Mouse (Mus musculus) hindbrain, embryonic 15.5 days (tissue): Measurements from ENCODE around the gene Zfp692. TPM values are rescaled to one million over a fixed set of nuclear protein-coding genes. Genes with fewer than 3 reads are reported as not detected.

Source experiments
- ATAC-seq: fragments of 200-750 bp; cut with Nextera tagmentation; 2 replicates; pipeline ENCODE4 v1.8.0; 2017; ENCODE audit warnings: low read depth, moderate number of reproducible peaks, moderate TSS enrichment; ENCODE audit not compliant: low FRiP score
- H3K27ac ChIP-seq: fragments of 300-500 bp; sonication (generic); replicated peaks from 2 replicates; pipeline ENCODE4 v1.5.1; 2015; ENCODE audit warnings: mild to moderate bottlenecking, inconsistent platforms
- H3K27me3 ChIP-seq: fragments of 300-500 bp; sonication (generic); 2 replicates; pipeline ENCODE4 v1.6.1; 2015; ENCODE audit warnings: control low read depth, inconsistent platforms
- H3K36me3 ChIP-seq: fragments of 300-500 bp; sonication (generic); 2 replicates; pipeline ENCODE4 v1.6.1; 2015; ENCODE audit warnings: control low read depth, inconsistent platforms
- H3K4me1 ChIP-seq: fragments of 300-500 bp; sonication (generic); replicated peaks from 2 replicates; pipeline ENCODE4 v1.6.1; 2015; ENCODE audit warnings: control low read depth, inconsistent platforms
- H3K4me2 ChIP-seq: fragments of 300-500 bp; sonication (generic); 2 replicates; pipeline ENCODE4 v1.6.1; 2015; ENCODE audit warnings: moderate library complexity, mild to moderate bottlenecking, inconsistent platforms
- H3K4me3 ChIP-seq: fragments of 300-500 bp; sonication (generic); 2 replicates; pipeline ENCODE4 v1.5.1; 2015; ENCODE audit warnings: mild to moderate bottlenecking, inconsistent platforms
- H3K9ac ChIP-seq: fragments of 300-500 bp; sonication (generic); 2 replicates; pipeline ENCODE4 v1.6.1; 2015; ENCODE audit warnings: inconsistent platforms
- H3K9me3 ChIP-seq: fragments of 300-500 bp; sonication (generic); 2 replicates; pipeline ENCODE4 v1.6.1; 2016; ENCODE audit warnings: control low read depth, inconsistent platforms
- WGBS: fragments of 180-500 bp; shearing (Covaris S2); methylation state at CpG from one replicate; pipeline ENCODE4 v1.1.7; 2015; 5-methylcytosine and 5-hydroxymethylcytosine counted together
- polyA plus RNA-seq: library from polyadenylated mRNA; unstranded; fragments of >200 nt; fragmentation: Nextera tagmentation; extraction: Ambion mirVana; gene quantifications from 2 replicates; pipeline ENCODE4 v1.2.1, GENCODE M21; 2015

Gene Zfp692
- polyA plus RNA-seq, result 30.2 and 30.8 TPM in 2 replicates

- H3K27me3 ChIP-seq, result no peaks in the 10 kb centered on the region
- H3K9ac ChIP-seq, result peak within 1 kb of the TSS; percentile 70
- H3K4me2 ChIP-seq, result peak within 1 kb of the TSS; percentile 99
- H3K4me3 ChIP-seq, result peak within 1 kb of the TSS; percentile 54
- H3K4me1 ChIP-seq, result peaks cover 26% of the 10 kb centered on the region
- peak within 1 kb of the TSS; percentile 80 for H3K27ac ChIP-seq
- peak; percentile 89 for ATAC-seq
- 0 out of 2 replicates have a peak, but pooled peaks cover 3% of the 10 kb centered on the region for H3K36me3 ChIP-seq
- WGBS, result under 1% methylated on average over 34 of the region's 34 CpGs
- H3K9me3 ChIP-seq, result no peaks in the 10 kb centered on the region
Measured at GRCm38 (mm10) chr11:58306860-58307308, at the start of gene Zfp692. TSS of gene Zfp692 (plus strand) at chr11:58307069.

DNA sequence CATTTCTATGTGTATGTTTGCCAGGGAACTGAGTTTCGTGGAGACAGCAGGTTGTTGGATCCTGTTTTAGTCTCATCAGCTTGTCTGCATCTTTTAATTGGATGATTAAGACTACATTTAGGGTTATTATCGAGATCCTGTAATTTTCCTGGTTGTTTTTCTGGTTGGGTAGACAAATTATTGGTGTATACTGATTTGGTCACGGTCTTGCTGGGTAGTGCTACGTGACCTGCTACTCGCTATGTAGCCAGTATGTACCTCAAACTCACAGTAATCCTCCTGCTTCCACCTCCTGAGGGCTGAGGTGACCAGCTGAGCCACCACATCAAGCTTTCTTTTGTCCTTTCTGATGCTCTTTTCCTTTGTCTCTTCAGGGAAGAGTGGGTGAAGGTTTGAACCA, 49.1 kb upstream of the Zfp692 start:
- H3K4me1 ChIP-seq, result no peaks in the 10 kb centered on the region
- no peaks in the 10 kb centered on the region for H3K36me3 ChIP-seq
- H3K9me3 ChIP-seq, result no peaks in the 10 kb centered on the region
- H3K27ac ChIP-seq, result no peak overlapping the region
- H3K4me2 ChIP-seq, result no peak overlapping the region
- no peaks in the 10 kb centered on the region for H3K27me3 ChIP-seq
- H3K9ac ChIP-seq, result no peak overlapping the region
- H3K4me3 ChIP-seq, result no peak overlapping the region
- ATAC-seq, result no peak
- 87% methylated on average over 5 of the region's 5 CpGs for WGBS

GRCm38 (mm10) chr11:58260156-58260555, 46.7 kb upstream of the Zfp692 start:
- H3K4me3 ChIP-seq, result no peak overlapping the region
- H3K27me3 ChIP-seq, result no peaks in the 10 kb centered on the region
- no peak overlapping the region for H3K4me2 ChIP-seq
- no peak overlapping the region for H3K27ac ChIP-seq
- no peaks in the 10 kb centered on the region for H3K36me3 ChIP-seq
- 92% methylated on average over 4 of the region's 4 CpGs for WGBS
- ATAC-seq, result no peak
- H3K4me1 ChIP-seq, result no peaks in the 10 kb centered on the region
- H3K9ac ChIP-seq, result no peak overlapping the region
- no peaks in the 10 kb centered on the region for H3K9me3 ChIP-seq

- Histone ChIP-seq H3K4me2 (no peak overlapping the region), H3K4me1 (no peaks in the 10 kb centered on the region), H3K27ac (no peak overlapping the region), H3K9ac (no peak overlapping the region), H3K9me3 (no peaks in the 10 kb centered on the region), H3K36me3 (no peaks in the 10 kb centered on the region), H3K4me3 (no peak overlapping the region), H3K27me3 (no peaks in the 10 kb centered on the region)
- ATAC-seq, result no peak
- 93% methylated on average over 4 of the region's 4 CpGs for WGBS
Measured at GRCm38 (mm10) chr11:58261826-58262225, 45.0 kb upstream of the Zfp692 start.

DNA sequence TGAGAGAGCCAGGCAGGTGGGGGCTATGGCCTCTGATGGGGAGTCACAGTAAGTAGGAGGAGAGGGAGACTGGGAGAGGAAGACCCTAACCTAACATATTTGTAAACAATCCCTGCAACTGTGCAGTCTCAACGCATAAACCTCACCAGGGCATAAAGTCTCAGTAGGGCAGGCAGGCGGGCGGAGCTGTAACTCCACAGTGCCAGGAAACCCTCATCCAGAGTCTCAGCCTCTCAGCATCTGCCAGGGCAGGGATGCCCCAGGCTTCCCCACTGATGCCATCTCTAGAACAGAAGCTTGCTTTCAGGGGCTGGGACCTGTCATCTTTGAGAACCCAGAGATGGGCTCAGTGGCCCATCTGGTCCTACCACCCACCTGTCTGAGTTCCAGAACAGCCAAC, 44.5 kb upstream of the Zfp692 start:
- no peak for ATAC-seq
- H3K36me3 ChIP-seq, result no peaks in the 10 kb centered on the region
- H3K27me3 ChIP-seq, result no peaks in the 10 kb centered on the region
- no peak overlapping the region for H3K9ac ChIP-seq
- no peaks in the 10 kb centered on the region for H3K9me3 ChIP-seq
- H3K27ac ChIP-seq, result no peak overlapping the region
- 89% methylated on average over 3 of the region's 3 CpGs for WGBS
- no peak overlapping the region for H3K4me2 ChIP-seq
- no peak overlapping the region for H3K4me3 ChIP-seq
- H3K4me1 ChIP-seq, result no peaks in the 10 kb centered on the region

DNA sequence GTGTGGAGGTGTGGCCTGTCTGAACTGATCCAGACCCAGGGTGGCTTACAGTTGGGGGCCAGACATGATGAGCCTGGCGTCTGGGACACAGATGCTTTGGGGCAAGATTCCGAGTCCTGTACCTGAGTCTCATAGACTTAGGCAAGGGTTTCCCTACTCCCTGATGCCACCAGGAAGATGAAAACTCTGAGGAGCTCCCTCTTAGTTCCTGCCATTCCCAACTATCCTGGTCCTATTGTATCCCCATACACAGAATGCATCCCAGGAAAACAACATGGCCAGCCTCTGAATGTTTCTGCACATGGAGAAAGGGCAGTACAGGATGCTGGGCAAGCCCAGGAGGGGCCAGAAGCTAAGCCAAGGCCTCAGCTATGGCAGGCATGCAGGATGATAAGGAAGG, 43.4 kb upstream of the Zfp692 start:
- ATAC-seq, result no peak
- H3K36me3 ChIP-seq, result no peaks in the 10 kb centered on the region
- H3K4me1 ChIP-seq, result no peaks in the 10 kb centered on the region
- H3K4me2 ChIP-seq, result no peak overlapping the region
- no peak overlapping the region for H3K27ac ChIP-seq
- no peak overlapping the region for H3K4me3 ChIP-seq
- H3K9ac ChIP-seq, result no peak overlapping the region
- 79% methylated on average over 2 of the region's 2 CpGs for WGBS
- no peaks in the 10 kb centered on the region for H3K9me3 ChIP-seq
- H3K27me3 ChIP-seq, result no peaks in the 10 kb centered on the region

DNA sequence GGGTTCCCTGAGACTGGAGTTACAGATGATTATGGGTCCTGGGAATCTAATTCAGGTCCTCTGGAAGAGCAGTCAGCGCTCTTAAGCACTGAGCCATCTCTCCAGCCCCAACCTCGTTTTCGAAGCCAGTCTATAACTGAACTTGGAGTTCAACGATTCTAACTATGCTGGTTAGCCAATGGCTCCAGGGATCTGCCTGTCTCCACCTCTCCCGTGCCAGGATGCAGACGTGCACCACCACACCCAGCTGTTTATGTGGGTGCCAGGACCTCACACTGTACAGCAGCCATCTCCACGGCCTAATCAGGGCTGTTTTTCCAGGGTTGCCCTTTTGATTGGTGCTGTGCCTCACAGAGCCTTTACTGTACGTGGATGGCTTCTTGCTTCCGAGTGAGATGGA, 42.3 kb upstream of the Zfp692 start:
- H3K27me3 ChIP-seq, result no peaks in the 10 kb centered on the region
- no peak overlapping the region for H3K4me2 ChIP-seq
- no peak for ATAC-seq
- H3K9me3 ChIP-seq, result no peaks in the 10 kb centered on the region
- H3K4me3 ChIP-seq, result no peak overlapping the region
- no peak overlapping the region for H3K9ac ChIP-seq
- 88% methylated on average over 9 of the region's 9 CpGs for WGBS
- H3K36me3 ChIP-seq, result no peaks in the 10 kb centered on the region
- no peak overlapping the region for H3K27ac ChIP-seq
- no peaks in the 10 kb centered on the region for H3K4me1 ChIP-seq

GRCm38 (mm10) chr11:58268285-58268684, 38.6 kb upstream of the Zfp692 start:
- Histone ChIP-seq H3K4me2 (no peak overlapping the region), H3K36me3 (no peaks in the 10 kb centered on the region), H3K9ac (no peak overlapping the region), H3K27ac (no peak overlapping the region), H3K9me3 (no peaks in the 10 kb centered on the region), H3K4me1 (no peaks in the 10 kb centered on the region), H3K27me3 (no peaks in the 10 kb centered on the region), H3K4me3 (no peak overlapping the region)
- WGBS, result 86% methylated on average over 3 of the region's 3 CpGs
- ATAC-seq, result no peak

GRCm38 (mm10) chr11:58274572-58274971, 32.3 kb upstream of the Zfp692 start, which contains the start of gene 4930438A08Rik:
TSS of gene 4930438A08Rik (plus strand) at chr11:58274799.
- ATAC-seq, result no peak
- H3K27me3 ChIP-seq, result no peaks in the 10 kb centered on the region
- no peaks in the 10 kb centered on the region for H3K4me1 ChIP-seq
- no peak within 1 kb of the TSS for H3K27ac ChIP-seq
- H3K4me3 ChIP-seq, result no peak within 1 kb of the TSS
- no peak within 1 kb of the TSS for H3K4me2 ChIP-seq
- 65% methylated on average over 2 of the region's 2 CpGs for WGBS
- H3K36me3 ChIP-seq, result no peaks in the 10 kb centered on the region
- no peaks in the 10 kb centered on the region for H3K9me3 ChIP-seq
- no peak within 1 kb of the TSS for H3K9ac ChIP-seq

- Histone ChIP-seq H3K9me3 (no peaks in the 10 kb centered on the region), H3K27ac (no peak overlapping the region), H3K36me3 (no peaks in the 10 kb centered on the region), H3K4me1 (no peaks in the 10 kb centered on the region), H3K4me3 (no peak overlapping the region), H3K9ac (no peak overlapping the region), H3K4me2 (no peak overlapping the region), H3K27me3 (no peaks in the 10 kb centered on the region)
- ATAC-seq, result no peak
- 77% methylated on average over 4 of the region's 4 CpGs for WGBS
Measured at GRCm38 (mm10) chr11:58275756-58276155, 31.1 kb upstream of the Zfp692 start.

GRCm38 (mm10) chr11:58281970-58282496, 24.8 kb upstream of the Zfp692 start:
- WGBS, result 84% methylated on average over 13 of the region's 13 CpGs
- H3K9ac ChIP-seq, result no peak overlapping the region
- no peaks in the 10 kb centered on the region for H3K27me3 ChIP-seq
- H3K4me1 ChIP-seq, result no peaks in the 10 kb centered on the region
- no peak overlapping the region for H3K27ac ChIP-seq
- no peak overlapping the region for H3K4me2 ChIP-seq
- no peaks in the 10 kb centered on the region for H3K9me3 ChIP-seq
- no peaks in the 10 kb centered on the region for H3K36me3 ChIP-seq
- ATAC-seq, result no peak
- H3K4me3 ChIP-seq, result no peak overlapping the region

DNA sequence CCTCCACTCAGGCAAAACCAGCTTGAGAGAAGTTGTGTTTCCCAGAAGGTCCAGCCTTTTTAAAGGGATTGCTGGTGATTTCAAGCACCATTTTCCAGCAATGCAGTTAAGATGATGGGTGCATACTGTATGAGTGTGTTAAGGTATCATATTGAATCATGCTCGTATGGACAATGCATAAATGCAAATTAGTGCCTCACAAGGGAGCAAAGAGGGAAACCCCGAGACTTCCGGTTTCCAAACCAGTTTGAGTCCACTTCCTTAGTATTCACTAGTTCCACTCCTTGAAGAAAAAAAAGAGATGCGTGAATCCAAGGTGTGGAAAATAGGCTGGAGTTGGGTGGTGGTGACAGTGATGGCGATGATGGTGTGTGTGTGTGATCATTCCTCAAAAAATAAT, 24.4 kb upstream of the Zfp692 start:
- H3K9me3 ChIP-seq, result no peaks in the 10 kb centered on the region
- H3K36me3 ChIP-seq, result no peaks in the 10 kb centered on the region
- no peak for ATAC-seq
- no peak overlapping the region for H3K9ac ChIP-seq
- no peak overlapping the region for H3K4me3 ChIP-seq
- no peak overlapping the region for H3K4me2 ChIP-seq
- H3K4me1 ChIP-seq, result no peaks in the 10 kb centered on the region
- no peaks in the 10 kb centered on the region for H3K27me3 ChIP-seq
- WGBS, result 84% methylated on average over 5 of the region's 5 CpGs
- no peak overlapping the region for H3K27ac ChIP-seq
